Mouse (Mus musculus): ENCODE measurements around the gene Fzr1. TPM values are rescaled to one million over a fixed set of nuclear protein-coding genes. Genes with fewer than 3 reads are reported as not detected.

Gene Fzr1
- total and polyA plus RNA-seq, 3 experiments = 33.1 to 75.4 (median 44.5) TPM

- no peak for DNase-seq (ENCODE audit: extremely low read depth)
- in situ Hi-C loops (cut with MboI; ENCODE audit: low pct_ligation_motif_present, low pct_unique_long_range_greater_than_20kb, low sequenced_read_pairs) (no loop called here), dilution Hi-C loops (cut with MboI; ENCODE audit: extremely low pct_ligation_motif_present, extremely low pct_unique_long_range_greater_than_20kb, low sequenced_read_pairs) (no loop called here)
- Histone ChIP-seq H3K9ac (ENCODE audit: insufficient read depth, low read depth) (no peak overlapping the region), H3K4me1 (ENCODE audit: control insufficient read depth in 1 of 2, insufficient read depth in 2 of 2) (peaks cover 4 to 34% of the 10 kb centered on the region in 2 experiments; a peak in 3 of 4 replicates), H3K4me2 (ENCODE audit: insufficient read depth, low read depth, poor library complexity, severe bottlenecking) (no peak overlapping the region), H3K9me3 (replicated peaks; ENCODE audit: low read length) (no peaks in the 10 kb centered on the region), H3K79me2 (replicated peaks; ENCODE audit: control insufficient read depth, extremely low read depth, insufficient read depth, poor library complexity, severe bottlenecking) (peaks cover 15% of the 10 kb centered on the region), H3K36me3 (replicated peaks in 1 of 2; ENCODE audit: control insufficient read depth in 1 of 2, insufficient read depth in 1 of 2, low read length in 1 of 2) (peaks cover 52 to 74% of the 10 kb centered on the region in 2 experiments), H3K27ac (ENCODE audit: insufficient read depth, low read depth) (no peak overlapping the region), H3K27me3 (replicated peaks) (no peaks in the 10 kb centered on the region), H3K4me3 (replicated peaks in 1 of 3; ENCODE audit: low read depth in 2 of 3, low read length in 2 of 3, poor library complexity in 1 of 3) (no peak overlapping the region)
- TF ChIP-seq ZC3H11A (IDR thresholded peaks at IDR 0.05; ENCODE audit: low read depth, low read length) (no peak), EP300 (IDR thresholded peaks at IDR 0.05; ENCODE audit: low read length) (no peak), USF2 (conservative IDR thresholded peaks at IDR 0.05; ENCODE audit: low read depth, low read length) (no peak), CTCF (conservative IDR thresholded peaks at IDR 0.05 in 1 of 2, IDR thresholded peaks at IDR 0.05 in 1 of 2; ENCODE audit: low read depth in 2 of 2, low read length in 2 of 2) (no peak), UBTF (IDR thresholded peaks at IDR 0.05; ENCODE audit: low read depth, low read length) (no peak), TBP (conservative IDR thresholded peaks at IDR 0.05; ENCODE audit: low read depth, low read length) (no peak), ZMIZ1 (IDR thresholded peaks at IDR 0.05; ENCODE audit: low read depth, low read length) (no peak), CHD2 (IDR thresholded peaks at IDR 0.05; ENCODE audit: low read length) (no peak), JUN (IDR thresholded peaks at IDR 0.05; ENCODE audit: insufficient read depth, low read depth, low read length) (no peak), SIN3A (IDR thresholded peaks at IDR 0.05; ENCODE audit: low read length) (no peak), KAT2A (IDR thresholded peaks at IDR 0.05; ENCODE audit: insufficient replicate concordance, low read length) (no peak), IRF4 (IDR thresholded peaks at IDR 0.05; ENCODE audit: low read depth, low read length) (no peak), SMC3 (IDR thresholded peaks at IDR 0.05; ENCODE audit: low read depth, low read length) (no peak), NRF1 (IDR thresholded peaks at IDR 0.05; ENCODE audit: low read depth, low read length) (no peak), MAZ (IDR thresholded peaks at IDR 0.05; ENCODE audit: low read depth, low read length) (no peak), NELFE (IDR thresholded peaks at IDR 0.05; ENCODE audit: low read depth, low read length) (no peak), HCFC1 (IDR thresholded peaks at IDR 0.05; ENCODE audit: low read depth, low read length) (no peak), BHLHE40 (IDR thresholded peaks at IDR 0.05; ENCODE audit: low read depth, low read length) (no peak), MEF2A (IDR thresholded peaks at IDR 0.05; ENCODE audit: borderline replicate concordance, low read depth, low read length) (no peak)
These were observed 53.1 kb downstream of the Fzr1 start for GRCm38 (mm10) chr10:81325176-81325575.

DNA sequence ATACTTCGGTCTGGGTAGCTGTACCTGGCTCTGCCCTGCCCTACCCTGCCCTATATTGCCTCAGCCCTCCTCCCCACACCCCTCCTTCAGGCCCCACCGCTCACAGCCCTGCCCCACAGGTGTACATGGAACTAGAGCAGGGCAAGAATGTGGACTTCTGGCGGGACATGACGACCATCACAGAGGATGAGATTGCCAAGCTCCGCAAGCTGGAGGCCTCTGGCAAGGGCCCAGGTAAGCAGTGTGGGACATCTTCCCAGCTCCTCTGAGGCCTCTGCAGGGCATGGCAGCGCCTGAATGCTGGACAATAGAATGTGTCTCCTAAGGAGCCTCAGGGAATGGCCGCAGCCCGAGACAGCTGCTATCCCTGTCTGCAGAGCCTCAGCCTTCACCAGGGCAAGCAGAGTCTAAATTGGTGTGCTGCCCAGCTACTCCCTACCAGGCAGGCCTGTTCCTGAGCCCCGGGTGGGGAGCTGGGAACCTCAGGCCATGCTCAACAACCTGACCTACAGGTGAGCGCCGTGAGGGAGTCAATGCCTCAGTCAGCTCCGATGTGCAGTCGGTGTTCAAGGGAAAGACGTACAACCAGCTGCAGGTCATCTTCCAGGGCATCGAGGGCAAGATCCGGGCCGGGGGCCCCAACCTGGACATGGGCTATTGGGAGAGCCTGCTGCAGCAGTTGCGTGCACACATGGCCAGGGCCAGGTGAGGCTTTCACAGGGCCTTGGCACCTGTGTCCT lies 54.4 kb downstream of the Fzr1 start:
- Histone ChIP-seq H3K27ac (ENCODE audit: insufficient read depth, low read depth) (no peak overlapping the region), H3K4me2 (ENCODE audit: insufficient read depth, low read depth, poor library complexity, severe bottlenecking) (no peak overlapping the region), H3K4me1 (ENCODE audit: control insufficient read depth in 1 of 2, insufficient read depth in 2 of 2) (peaks cover 9 to 32% of the 10 kb centered on the region in 2 experiments; a peak in 3 of 4 replicates), H3K79me2 (replicated peaks; ENCODE audit: control insufficient read depth, extremely low read depth, insufficient read depth, poor library complexity, severe bottlenecking) (peaks cover 15% of the 10 kb centered on the region), H3K9ac (ENCODE audit: insufficient read depth, low read depth) (no peak overlapping the region), H3K36me3 (replicated peaks in 1 of 2; ENCODE audit: control insufficient read depth in 1 of 2, insufficient read depth in 1 of 2, low read length in 1 of 2) (peaks cover 52 to 72% of the 10 kb centered on the region in 2 experiments), H3K4me3 (replicated peaks in 1 of 3; ENCODE audit: low read depth in 2 of 3, low read length in 2 of 3, poor library complexity in 1 of 3) (no peak overlapping the region), H3K27me3 (replicated peaks) (no peaks in the 10 kb centered on the region), H3K9me3 (replicated peaks; ENCODE audit: low read length) (no peaks in the 10 kb centered on the region)
- DNase-seq (ENCODE audit: extremely low read depth) = no peak
- dilution Hi-C loops (cut with MboI; ENCODE audit: extremely low pct_ligation_motif_present, extremely low pct_unique_long_range_greater_than_20kb, low sequenced_read_pairs) = no loop called here
- in situ Hi-C loops (cut with MboI; ENCODE audit: low pct_ligation_motif_present, low pct_unique_long_range_greater_than_20kb, low sequenced_read_pairs) = no loop called here
- TF ChIP-seq USF1 (IDR thresholded peaks at IDR 0.05; ENCODE audit: low read depth, low read length) (no peak), TCF12 (IDR thresholded peaks at IDR 0.05; ENCODE audit: low read depth, low read length) (no peak), HCFC1 (IDR thresholded peaks at IDR 0.05; ENCODE audit: low read depth, low read length) (no peak), IRF4 (IDR thresholded peaks at IDR 0.05; ENCODE audit: low read depth, low read length) (no peak), USF2 (conservative IDR thresholded peaks at IDR 0.05; ENCODE audit: low read depth, low read length) (no peak), CTCF (conservative IDR thresholded peaks at IDR 0.05 in 1 of 2, IDR thresholded peaks at IDR 0.05 in 1 of 2; ENCODE audit: low read depth in 2 of 2, low read length in 2 of 2) (no peak), NRF1 (IDR thresholded peaks at IDR 0.05; ENCODE audit: low read depth, low read length) (no peak)
